Mouse (Mus musculus): Measurements from ENCODE around the gene Fcna. TPM values are rescaled to one million over a fixed set of nuclear protein-coding genes. Genes with fewer than 3 reads are reported as not detected.

Gene Fcna
- 2.0 and 3.7 TPM in 2 replicates for polyA plus RNA-seq (2014; fragmentation: Nextera tagmentation; extraction: Ambion mirVana)

- no peak within 1 kb of the TSS for H3K4me3 ChIP-seq (ENCODE audit: low read depth, low read length)
- WGBS = 86% methylated on average over 6 of the region's 6 CpGs
- no peaks in the 10 kb centered on the region for H3K4me1 ChIP-seq (ENCODE audit: control insufficient read depth, insufficient read depth, low read length)
- DNase-seq (ENCODE audit: low spot score) (no peak), ATAC-seq (no peak)
- H3K36me3 ChIP-seq (ENCODE audit: control insufficient read depth, insufficient read depth, low read length) = no peaks in the 10 kb centered on the region
- no peaks in the 10 kb centered on the region for H3K9me3 ChIP-seq (replicated peaks; ENCODE audit: control insufficient read depth, low read length)
- H3K27ac ChIP-seq (ENCODE audit: low read depth, low read length) = no peak within 1 kb of the TSS
- H3K9ac ChIP-seq (ENCODE audit: low read length) = no peak within 1 kb of the TSS
- H3K27me3 ChIP-seq (replicated peaks; ENCODE audit: control insufficient read depth, insufficient read depth, low read length) = no peaks in the 10 kb centered on the region
- no peak within 1 kb of the TSS for H3K4me2 ChIP-seq (ENCODE audit: low read length)
Measured at GRCm38 (mm10) chr2:25627811-25628210, at the start of gene Fcna. Gene Fcna, minus strand, starts transcription at chr2:25628030.

- Histone ChIP-seq H3K4me3 (ENCODE audit: low read depth, low read length) (no peak within 1 kb of the TSS), H3K9ac (ENCODE audit: low read length) (no peak within 1 kb of the TSS), H3K9me3 (replicated peaks; ENCODE audit: control insufficient read depth, low read length) (no peaks in the 10 kb centered on the region), H3K4me2 (ENCODE audit: low read length) (no peak within 1 kb of the TSS), H3K27me3 (replicated peaks; ENCODE audit: control insufficient read depth, insufficient read depth, low read length) (no peaks in the 10 kb centered on the region), H3K4me1 (ENCODE audit: control insufficient read depth, insufficient read depth, low read length) (no peaks in the 10 kb centered on the region), H3K36me3 (ENCODE audit: control insufficient read depth, insufficient read depth, low read length) (no peaks in the 10 kb centered on the region), H3K27ac (ENCODE audit: low read depth, low read length) (no peak within 1 kb of the TSS)
- ATAC-seq (no peak), DNase-seq (ENCODE audit: low spot score) (no peak)
- 86% methylated on average over 3 of the region's 3 CpGs for WGBS
Measured at GRCm38 (mm10) chr2:25676486-25676885, 48.7 kb upstream of the Fcna start, which contains the start of gene Lcn6. Gene Lcn6, plus strand, starts transcription at chr2:25676786.

- WGBS = 77% methylated on average over 1 of the region's 1 CpGs
- no peak for ATAC-seq
Measured at GRCm38 (mm10) chr2:25666516-25666915, 38.7 kb upstream of the Fcna start.

GRCm38 (mm10) chr2:25664125-25664524 lies 36.3 kb upstream of the Fcna start:
- DNase-seq (ENCODE audit: low spot score) (no peak), ATAC-seq (no peak)
- Histone ChIP-seq H3K36me3 (ENCODE audit: control insufficient read depth, insufficient read depth, low read length) (no peaks in the 10 kb centered on the region), H3K4me1 (ENCODE audit: control insufficient read depth, insufficient read depth, low read length) (no peaks in the 10 kb centered on the region), H3K27me3 (replicated peaks; ENCODE audit: control insufficient read depth, insufficient read depth, low read length) (no peaks in the 10 kb centered on the region), H3K4me2 (ENCODE audit: low read length) (no peak overlapping the region), H3K4me3 (ENCODE audit: low read depth, low read length) (no peak overlapping the region), H3K9ac (ENCODE audit: low read length) (no peak overlapping the region), H3K27ac (ENCODE audit: low read depth, low read length) (no peak overlapping the region), H3K9me3 (replicated peaks; ENCODE audit: control insufficient read depth, low read length) (no peaks in the 10 kb centered on the region)
- WGBS = 89% methylated on average over 5 of the region's 5 CpGs

More at GRCm38 (mm10) chr2:25666516-25666915, 38.7 kb upstream of the Fcna start:
- Histone ChIP-seq H3K9ac (ENCODE audit: low read length) (no peak overlapping the region), H3K9me3 (replicated peaks; ENCODE audit: control insufficient read depth, low read length) (no peaks in the 10 kb centered on the region), H3K27me3 (replicated peaks; ENCODE audit: control insufficient read depth, insufficient read depth, low read length) (no peaks in the 10 kb centered on the region), H3K27ac (ENCODE audit: low read depth, low read length) (no peak overlapping the region), H3K4me2 (ENCODE audit: low read length) (no peak overlapping the region), H3K36me3 (ENCODE audit: control insufficient read depth, insufficient read depth, low read length) (no peaks in the 10 kb centered on the region), H3K4me3 (ENCODE audit: low read depth, low read length) (no peak overlapping the region), H3K4me1 (ENCODE audit: control insufficient read depth, insufficient read depth, low read length) (no peaks in the 10 kb centered on the region)
- DNase-seq (ENCODE audit: low spot score) = no peak

GRCm38 (mm10) chr2:25663511-25663910 lies 35.7 kb upstream of the Fcna start:
- no peaks in the 10 kb centered on the region for H3K36me3 ChIP-seq (ENCODE audit: control insufficient read depth, insufficient read depth, low read length)

GRCm38 (mm10) chr2:25661245-25661970 lies 33.6 kb upstream of the Fcna start:
- Histone ChIP-seq H3K27me3 (replicated peaks; ENCODE audit: control insufficient read depth, insufficient read depth, low read length) (no peaks in the 10 kb centered on the region), H3K27ac (ENCODE audit: low read depth, low read length) (no peak overlapping the region), H3K9ac (ENCODE audit: low read length) (no peak overlapping the region), H3K4me3 (ENCODE audit: low read depth, low read length) (no peak overlapping the region), H3K9me3 (replicated peaks; ENCODE audit: control insufficient read depth, low read length) (no peaks in the 10 kb centered on the region), H3K4me1 (ENCODE audit: control insufficient read depth, insufficient read depth, low read length) (no peaks in the 10 kb centered on the region), H3K36me3 (ENCODE audit: control insufficient read depth, insufficient read depth, low read length) (no peaks in the 10 kb centered on the region), H3K4me2 (ENCODE audit: low read length) (no peak overlapping the region)
- WGBS = 84% methylated on average over 6 of the region's 6 CpGs
- no peak for ATAC-seq
- no peak for DNase-seq (ENCODE audit: low spot score)

More at GRCm38 (mm10) chr2:25663511-25663910, 35.7 kb upstream of the Fcna start:
- H3K4me1 ChIP-seq (ENCODE audit: control insufficient read depth, insufficient read depth, low read length) = no peaks in the 10 kb centered on the region
- no peaks in the 10 kb centered on the region for H3K9me3 ChIP-seq (replicated peaks; ENCODE audit: control insufficient read depth, low read length)
- DNase-seq (ENCODE audit: low spot score) (peak; percentile 27), ATAC-seq (no peak)
- WGBS = 63% methylated on average over 1 of the region's 1 CpGs
- H3K9ac ChIP-seq (ENCODE audit: low read length) = no peak overlapping the region
- H3K4me3 ChIP-seq (ENCODE audit: low read depth, low read length) = no peak overlapping the region
- no peak overlapping the region for H3K27ac ChIP-seq (ENCODE audit: low read depth, low read length)
- H3K27me3 ChIP-seq (replicated peaks; ENCODE audit: control insufficient read depth, insufficient read depth, low read length) = no peaks in the 10 kb centered on the region
- no peak overlapping the region for H3K4me2 ChIP-seq (ENCODE audit: low read length)

GRCm38 (mm10) chr2:25660279-25660678 lies 32.4 kb upstream of the Fcna start:
- ATAC-seq (no peak), DNase-seq (ENCODE audit: low spot score) (no peak)
- Histone ChIP-seq H3K4me2 (ENCODE audit: low read length) (no peak overlapping the region), H3K27me3 (replicated peaks; ENCODE audit: control insufficient read depth, insufficient read depth, low read length) (no peaks in the 10 kb centered on the region), H3K9ac (ENCODE audit: low read length) (no peak overlapping the region), H3K4me1 (ENCODE audit: control insufficient read depth, insufficient read depth, low read length) (no peaks in the 10 kb centered on the region), H3K9me3 (replicated peaks; ENCODE audit: control insufficient read depth, low read length) (no peaks in the 10 kb centered on the region), H3K36me3 (ENCODE audit: control insufficient read depth, insufficient read depth, low read length) (no peaks in the 10 kb centered on the region), H3K27ac (ENCODE audit: low read depth, low read length) (no peak overlapping the region), H3K4me3 (ENCODE audit: low read depth, low read length) (no peak overlapping the region)
- WGBS = 95% methylated on average over 8 of the region's 8 CpGs

GRCm38 (mm10) chr2:25657652-25658051 lies 29.8 kb upstream of the Fcna start, which contains the start of gene Lcn5:
Gene Lcn5, plus strand, starts transcription at chr2:25657952.
- DNase-seq (ENCODE audit: low spot score) (no peak), ATAC-seq (no peak)
- no peak within 1 kb of the TSS for H3K4me3 ChIP-seq (ENCODE audit: low read depth, low read length)
- H3K27ac ChIP-seq (ENCODE audit: low read depth, low read length) = no peak within 1 kb of the TSS
- H3K4me2 ChIP-seq (ENCODE audit: low read length) = no peak within 1 kb of the TSS
- H3K9me3 ChIP-seq (replicated peaks; ENCODE audit: control insufficient read depth, low read length) = no peaks in the 10 kb centered on the region
- H3K27me3 ChIP-seq (replicated peaks; ENCODE audit: control insufficient read depth, insufficient read depth, low read length) = no peaks in the 10 kb centered on the region
- no peak within 1 kb of the TSS for H3K9ac ChIP-seq (ENCODE audit: low read length)
- H3K4me1 ChIP-seq (ENCODE audit: control insufficient read depth, insufficient read depth, low read length) = no peaks in the 10 kb centered on the region
- no peaks in the 10 kb centered on the region for H3K36me3 ChIP-seq (ENCODE audit: control insufficient read depth, insufficient read depth, low read length)

- H3K4me3 ChIP-seq (ENCODE audit: low read depth, low read length) = no peak overlapping the region
- H3K9ac ChIP-seq (ENCODE audit: low read length) = no peak overlapping the region
- H3K4me2 ChIP-seq (ENCODE audit: low read length) = no peak overlapping the region
- no peak overlapping the region for H3K27ac ChIP-seq (ENCODE audit: low read depth, low read length)
- no peaks in the 10 kb centered on the region for H3K9me3 ChIP-seq (replicated peaks; ENCODE audit: control insufficient read depth, low read length)
- WGBS = 75% methylated on average over 4 of the region's 4 CpGs
- no peaks in the 10 kb centered on the region for H3K27me3 ChIP-seq (replicated peaks; ENCODE audit: control insufficient read depth, insufficient read depth, low read length)
- H3K36me3 ChIP-seq (ENCODE audit: control insufficient read depth, insufficient read depth, low read length) = no peaks in the 10 kb centered on the region
- no peaks in the 10 kb centered on the region for H3K4me1 ChIP-seq (ENCODE audit: control insufficient read depth, insufficient read depth, low read length)
- ATAC-seq (no peak), DNase-seq (ENCODE audit: low spot score) (peak; percentile 1)
Measured at GRCm38 (mm10) chr2:25657246-25657645, 29.4 kb upstream of the Fcna start.
